Mouse (Mus musculus): ENCODE results near the gene Rnaseh2a. TPM values are rescaled to one million over a fixed set of nuclear protein-coding genes. Genes with fewer than 3 reads are reported as not detected.

Rnaseh2a gene
- polyA plus RNA-seq, 1 experiment from 2014 or later = 80.1 TPM

GRCm38 (mm10) chr8:84945235-84945632, 24.3 kb downstream of the Rnaseh2a start:
- Histone ChIP-seq H3K9ac (ENCODE audit: low read length) (no peak overlapping the region), H3K4me2 (replicated peaks; ENCODE audit: low read depth) (no peak overlapping the region), H3K27ac (replicated peaks) (no peak overlapping the region), H3K4me1 (replicated peaks; ENCODE audit: control insufficient read depth, insufficient read depth) (no peaks in the 10 kb centered on the region), H3K36me3 (ENCODE audit: control insufficient read depth, insufficient read depth, low read length) (no peaks in the 10 kb centered on the region), H3K4me3 (ENCODE audit: low read depth, low read length) (peak overlapping the region; percentile 37; the same call in 1 of the 2 replicates), H3K9me3 (ENCODE audit: control insufficient read depth, low read length) (no peaks in the 10 kb centered on the region), H3K27me3 (ENCODE audit: control insufficient read depth, insufficient read depth, low read length) (peaks cover 15% of the 10 kb centered on the region; the same call in 1 of the 2 replicates)
- 10% methylated on average over 11 of the region's 11 CpGs for WGBS
- TF ChIP-seq EP300 (optimal IDR thresholded peaks at IDR 0.05) (no peak), CTCF (IDR thresholded peaks at IDR 0.05; ENCODE audit: low read depth) (no peak)
- ATAC-seq (ENCODE audit: low FRiP score, low TSS enrichment) (peak; percentile 44; the same call in 1 of the 2 replicates), DNase-seq (ENCODE audit: low spot score) (no peak)

GRCm38 (mm10) chr8:84944478-84945160, 24.9 kb downstream of the Rnaseh2a start:
- no peak for TF ChIP-seq CTCF (IDR thresholded peaks at IDR 0.05; ENCODE audit: low read depth)
- no peak for TF ChIP-seq EP300 (optimal IDR thresholded peaks at IDR 0.05)
- DNase-seq (ENCODE audit: low spot score) (peak; percentile 62), ATAC-seq (ENCODE audit: low FRiP score, low TSS enrichment) (no peak)
- Histone ChIP-seq H3K9ac (ENCODE audit: low read length) (no peak overlapping the region), H3K27ac (replicated peaks) (no peak overlapping the region), H3K4me1 (replicated peaks; ENCODE audit: control insufficient read depth, insufficient read depth) (no peaks in the 10 kb centered on the region), H3K4me3 (ENCODE audit: low read depth, low read length) (no peak overlapping the region; the same call in 1 of the 2 replicates), H3K36me3 (ENCODE audit: control insufficient read depth, insufficient read depth, low read length) (no peaks in the 10 kb centered on the region), H3K27me3 (ENCODE audit: control insufficient read depth, insufficient read depth, low read length) (peaks cover 15% of the 10 kb centered on the region; the same call in 1 of the 2 replicates), H3K4me2 (replicated peaks; ENCODE audit: low read depth) (no peak overlapping the region), H3K9me3 (ENCODE audit: control insufficient read depth, low read length) (no peaks in the 10 kb centered on the region)
- 3% methylated on average over 26 of the region's 26 CpGs for WGBS

- Histone ChIP-seq H3K27me3 (ENCODE audit: control insufficient read depth, insufficient read depth, low read length) (peaks cover 15% of the 10 kb centered on the region; the same call in 1 of the 2 replicates), H3K4me3 (ENCODE audit: low read depth, low read length) (no peak overlapping the region), H3K9me3 (ENCODE audit: control insufficient read depth, low read length) (no peaks in the 10 kb centered on the region), H3K36me3 (ENCODE audit: control insufficient read depth, insufficient read depth, low read length) (no peaks in the 10 kb centered on the region), H3K27ac (replicated peaks) (no peak overlapping the region), H3K4me2 (replicated peaks; ENCODE audit: low read depth) (no peak overlapping the region), H3K9ac (ENCODE audit: low read length) (no peak overlapping the region), H3K4me1 (replicated peaks; ENCODE audit: control insufficient read depth, insufficient read depth) (no peaks in the 10 kb centered on the region)
- no peak for DNase-seq (ENCODE audit: low spot score)
- ATAC-seq (ENCODE audit: low FRiP score, low TSS enrichment) = no peak
- 24% methylated on average over 4 of the region's 4 CpGs for WGBS
- TF ChIP-seq EP300 (optimal IDR thresholded peaks at IDR 0.05) (no peak), CTCF (IDR thresholded peaks at IDR 0.05; ENCODE audit: low read depth) (no peak)
Measured at GRCm38 (mm10) chr8:84943699-84944098, 25.9 kb downstream of the Rnaseh2a start.

- no peak for DNase-seq (ENCODE audit: low spot score)
- 59% methylated on average over 12 of the region's 13 CpGs for WGBS
- no peak overlapping the region for H3K27ac ChIP-seq (replicated peaks)
Measured at GRCm38 (mm10) chr8:84937620-84938485, 31.7 kb downstream of the Rnaseh2a start.

GRCm38 (mm10) chr8:84936962-84937546, 32.5 kb downstream of the Rnaseh2a start, which contains the start of gene Mast1:
Gene Mast1, minus strand, starts transcription at chr8:84937359.
- ATAC-seq (ENCODE audit: low FRiP score, low TSS enrichment) (peak; percentile 65), DNase-seq (ENCODE audit: low spot score) (peak; percentile 85)
- Histone ChIP-seq H3K4me2 (replicated peaks; ENCODE audit: low read depth) (peak within 1 kb of the TSS; percentile 58), H3K4me3 (ENCODE audit: low read depth, low read length) (peak within 1 kb of the TSS; percentile 36), H3K36me3 (ENCODE audit: control insufficient read depth, insufficient read depth, low read length) (no peaks in the 10 kb centered on the region), H3K27ac (replicated peaks) (no peak within 1 kb of the TSS), H3K9ac (ENCODE audit: low read length) (no peak within 1 kb of the TSS; the same call in 1 of the 2 replicates), H3K4me1 (replicated peaks; ENCODE audit: control insufficient read depth, insufficient read depth) (0 out of 2 replicates have a peak, but pooled peaks cover 2% of the 10 kb centered on the region), H3K9me3 (ENCODE audit: control insufficient read depth, low read length) (no peaks in the 10 kb centered on the region), H3K27me3 (ENCODE audit: control insufficient read depth, insufficient read depth, low read length) (peaks cover 15% of the 10 kb centered on the region; the same call in 1 of the 2 replicates)
- WGBS = under 1% methylated on average over 49 of the region's 50 CpGs
- TF ChIP-seq EP300 (optimal IDR thresholded peaks at IDR 0.05) (no peak), CTCF (IDR thresholded peaks at IDR 0.05; ENCODE audit: low read depth) (peak; percentile 68)

More at GRCm38 (mm10) chr8:84937620-84938485, 31.7 kb downstream of the Rnaseh2a start:
- H3K27me3 ChIP-seq (ENCODE audit: control insufficient read depth, insufficient read depth, low read length) = peaks cover 15% of the 10 kb centered on the region; the same call in 1 of the 2 replicates
- H3K9ac ChIP-seq (ENCODE audit: low read length) = no peak overlapping the region
- H3K36me3 ChIP-seq (ENCODE audit: control insufficient read depth, insufficient read depth, low read length) = no peaks in the 10 kb centered on the region
- TF ChIP-seq EP300 (optimal IDR thresholded peaks at IDR 0.05) (no peak), CTCF (IDR thresholded peaks at IDR 0.05; ENCODE audit: low read depth) (no peak)
- H3K4me2 ChIP-seq (replicated peaks; ENCODE audit: low read depth) = peak overlapping the region; percentile 58; the same call in 1 of the 2 replicates
- H3K4me3 ChIP-seq (ENCODE audit: low read depth, low read length) = no peak overlapping the region
- ATAC-seq (ENCODE audit: low FRiP score, low TSS enrichment) = no peak
- no peaks in the 10 kb centered on the region for H3K9me3 ChIP-seq (ENCODE audit: control insufficient read depth, low read length)
- 0 out of 2 replicates have a peak, but pooled peaks cover 2% of the 10 kb centered on the region for H3K4me1 ChIP-seq (replicated peaks; ENCODE audit: control insufficient read depth, insufficient read depth)
